Mouse (Mus musculus) ES-E14 (cell line): Measurements from ENCODE around the gene Csf3. TPM values are rescaled to one million over a fixed set of nuclear protein-coding genes. Genes with fewer than 3 reads are reported as not detected.
A peak's percentile ranks its signal among the peaks of the same experiment; 100 is the strongest.

Source experiments
- DNase-seq: peaks from one replicate; pipeline ENCODE4 v3.0.0-alpha.2; 2013; ENCODE audit warnings: low read depth, low spot score
- H3K27ac ChIP-seq: 2 replicates; pipeline ENCODE4 v1.5.1; 2012; ENCODE audit warnings: low read depth, mild to moderate bottlenecking, low read length, moderate library complexity, mixed read lengths; ENCODE audit not compliant: poor library complexity, insufficient read depth, severe bottlenecking
- H3K36me3 ChIP-seq: 2 replicates; pipeline ENCODE4 v1.6.1; 2012; ENCODE audit warnings: mild to moderate bottlenecking, low read length, moderate library complexity, mixed read lengths; ENCODE audit not compliant: control insufficient read depth, poor library complexity, insufficient read depth, severe bottlenecking
- H3K4me1 ChIP-seq, 2 experiments: fragments of 150-350 bp in 1 of 2; sonication (generic) in 1 of 2; 2 replicates each; pipeline ENCODE4 v1.6.1; 2012; ENCODE audit warnings: low read length in 2 of 2, mild to moderate bottlenecking in 1 of 2, mixed read lengths in 1 of 2; ENCODE audit not compliant: control insufficient read depth in 2 of 2, insufficient read depth in 2 of 2, poor library complexity in 1 of 2
- H3K4me3 ChIP-seq, 2 experiments: fragments of 150-350 bp in 1 of 2; sonication (generic) in 1 of 2; 2 replicates each; pipeline ENCODE4 v1.5.1; 2012; ENCODE audit warnings: low read length in 2 of 2, low read depth in 1 of 2, mild to moderate bottlenecking in 1 of 2, mixed read lengths in 1 of 2; ENCODE audit not compliant: insufficient read depth in 1 of 2, poor library complexity in 1 of 2, severe bottlenecking in 1 of 2
- H3K9ac ChIP-seq: 2 replicates; pipeline ENCODE4 v1.6.1; 2012; ENCODE audit warnings: low read depth, mild to moderate bottlenecking, low read length, mixed read lengths; ENCODE audit not compliant: poor library complexity, insufficient read depth, severe bottlenecking
- H3K9me3 ChIP-seq: fragments of 150-350 bp; sonication (generic); 2 replicates; pipeline ENCODE4 v1.6.1; 2012; ENCODE audit warnings: low read depth, mild to moderate bottlenecking, low read length; ENCODE audit not compliant: control insufficient read depth, insufficient read depth
- CHD2 ChIP-seq: IDR thresholded peaks from 2 replicates; pipeline ENCODE4 v1.6.1; 2014; ENCODE audit warnings: mild to moderate bottlenecking, low read depth, low read length, inconsistent platforms
- HCFC1 ChIP-seq: IDR thresholded peaks from 2 replicates; pipeline ENCODE4 v1.6.1; 2012; ENCODE audit warnings: low read length, inconsistent platforms, borderline replicate concordance; ENCODE audit not compliant: insufficient read depth
- MAFK ChIP-seq: IDR thresholded peaks from 2 replicates; pipeline ENCODE4 v1.6.1; 2014; ENCODE audit warnings: mild to moderate bottlenecking, low read depth, low read length, inconsistent platforms; ENCODE audit not compliant: insufficient read depth
- ZC3H11A ChIP-seq: IDR thresholded peaks from 2 replicates; pipeline ENCODE4 v1.6.1; 2012; ENCODE audit warnings: low read depth, mild to moderate bottlenecking, inconsistent platforms, low read length, borderline replicate concordance
- ZNF384 ChIP-seq: IDR thresholded peaks from 2 replicates; pipeline ENCODE4 v1.6.1; 2012; ENCODE audit warnings: low read depth, low read length, inconsistent platforms
- in situ Hi-C, 2 experiments: fragments of 600-800 bp; cut with MboI; formaldehyde crosslinking; loops; one replicate each; pipeline ENCODE4 v1.15.1; 2025; ENCODE audit warnings: low sequenced_read_pairs in 2 of 2, inconsistent platforms in 1 of 2; ENCODE audit not compliant: unreplicated experiment in 2 of 2
- total RNA-seq: library from RNA; depleted of rRNA; stranded (reverse); fragments of 300-350 nt; gene quantifications from 2 replicates; pipeline ENCODE4 v1.2.3, GENCODE M21; 2012

The Csf3 gene
- total RNA-seq, 1 experiment, result 0.18 TPM

GRCm38 (mm10) chr11:98682811-98683210 lies 18.3 kb upstream of the Csf3 start:
- Histone ChIP-seq H3K9me3 (no peaks in the 10 kb centered on the region), H3K36me3 (peaks cover 27% of the 10 kb centered on the region), H3K9ac (peak overlapping the region; percentile 99), H3K27ac (peak overlapping the region; percentile 89), H3K4me3 (peak overlapping the region; percentile 91 to 100), H3K4me1 (peaks cover 9 to 12% of the 10 kb centered on the region in 2 experiments)
- TF ChIP-seq ZC3H11A (no peak), HCFC1 (no peak), ZNF384 (no peak), CHD2 (no peak), MAFK (no peak)
- no peak for DNase-seq
- in situ Hi-C loops, result no loop called here

GRCm38 (mm10) chr11:98685642-98686041 lies 15.4 kb upstream of the Csf3 start:
- no peaks in the 10 kb centered on the region for H3K9me3 ChIP-seq
- peaks cover 5 to 6% of the 10 kb centered on the region in 2 experiments; a peak in 3 of 4 replicates for H3K4me1 ChIP-seq
- no peak for DNase-seq
- H3K36me3 ChIP-seq, result peaks cover 47% of the 10 kb centered on the region
- H3K4me3 ChIP-seq, result no peak overlapping the region
- H3K9ac ChIP-seq, result no peak overlapping the region
- no peak overlapping the region for H3K27ac ChIP-seq
- in situ Hi-C loops, result no loop called here
- TF ChIP-seq CHD2 (no peak), ZC3H11A (no peak), MAFK (no peak), ZNF384 (no peak), HCFC1 (no peak)

- H3K4me3 ChIP-seq, result no peak overlapping the region
- H3K9me3 ChIP-seq, result no peaks in the 10 kb centered on the region
- peaks cover 61% of the 10 kb centered on the region for H3K36me3 ChIP-seq
- DNase-seq, result no peak
- TF ChIP-seq CHD2 (no peak), HCFC1 (no peak), ZNF384 (no peak), ZC3H11A (no peak), MAFK (no peak)
- H3K9ac ChIP-seq, result no peak overlapping the region
- H3K27ac ChIP-seq, result no peak overlapping the region
- peaks cover 2 to 3% of the 10 kb centered on the region in 2 experiments; a peak in 1 of 4 replicates for H3K4me1 ChIP-seq
- in situ Hi-C loops, result no loop called here
Observed at GRCm38 (mm10) chr11:98686976-98687375, 14.1 kb upstream of the Csf3 start.

GRCm38 (mm10) chr11:98688009-98688408 lies 13.1 kb upstream of the Csf3 start:
- in situ Hi-C loops, result no loop called here
- no peak for DNase-seq
- TF ChIP-seq MAFK (no peak), ZNF384 (no peak), ZC3H11A (no peak), HCFC1 (no peak), CHD2 (no peak)
- Histone ChIP-seq H3K36me3 (peaks cover 65% of the 10 kb centered on the region), H3K9ac (no peak overlapping the region), H3K4me3 (no peak overlapping the region), H3K9me3 (no peaks in the 10 kb centered on the region), H3K4me1 (peaks cover 2 to 3% of the 10 kb centered on the region in 2 experiments; a peak in 1 of 4 replicates), H3K27ac (no peak overlapping the region)

- H3K9ac ChIP-seq, result no peak overlapping the region
- in situ Hi-C loops, result no loop called here
- no peak overlapping the region for H3K27ac ChIP-seq
- H3K4me3 ChIP-seq, result no peak overlapping the region
- no peaks in the 10 kb centered on the region for H3K9me3 ChIP-seq
- TF ChIP-seq ZC3H11A, result no peak
- TF ChIP-seq MAFK, result no peak
- TF ChIP-seq ZNF384, result no peak
- TF ChIP-seq CHD2, result no peak
- TF ChIP-seq HCFC1, result no peak
- H3K36me3 ChIP-seq, result peaks cover 65% of the 10 kb centered on the region
- no peak for DNase-seq
- peaks cover 4 to 9% of the 10 kb centered on the region in 2 experiments; a peak in 1 of 4 replicates for H3K4me1 ChIP-seq
Observed at GRCm38 (mm10) chr11:98693201-98693600, 7.9 kb upstream of the Csf3 start.
